1 mouse cellular context compared by ENCODE assay signal in the genomic region with DNA sequence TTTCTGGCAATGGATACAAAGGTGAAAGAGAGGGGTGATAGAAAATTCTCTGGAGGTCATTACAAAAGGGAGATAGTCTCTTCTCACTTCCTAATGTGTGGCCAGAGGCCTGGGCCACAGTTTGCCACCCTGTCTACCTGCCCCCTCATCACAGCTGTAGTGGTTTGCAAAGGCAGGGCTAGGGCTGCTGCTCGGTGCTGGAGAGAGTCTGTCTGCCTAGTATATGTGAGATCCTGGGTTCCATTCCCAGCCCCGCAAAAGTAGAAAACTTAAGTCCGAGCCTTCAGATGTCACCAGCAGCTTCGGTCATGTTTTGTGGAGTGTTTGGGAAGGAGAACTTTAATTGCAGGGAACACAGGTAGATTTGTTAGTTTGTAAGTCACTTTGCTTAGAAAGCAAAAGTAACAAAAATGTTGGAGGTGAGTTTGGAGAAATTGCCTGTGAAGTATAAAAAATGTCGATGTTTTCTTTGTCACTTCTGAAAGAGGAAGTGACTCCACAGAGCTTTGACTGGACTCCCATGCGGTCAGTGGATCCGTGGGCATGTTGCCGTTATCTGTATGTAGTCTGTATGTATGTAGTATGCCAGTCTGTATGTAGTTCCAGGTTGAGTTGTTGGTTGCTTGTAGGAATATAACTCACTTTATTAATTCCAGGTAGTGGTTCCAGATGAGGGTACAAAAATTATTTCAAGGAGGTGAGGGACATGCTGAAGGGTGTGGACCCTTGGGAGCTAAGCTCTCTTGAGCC.
TF ChIP-seq lines count a peak whose summit lies in the region.

No protein-coding gene starts in this region.

TF ChIP-seq in MEL, 35 proteins besides CTCF, POLR2A, EP300 and RAD21 (continued from another document):
- TF ChIP-seq E2F4 (IDR thresholded peaks at IDR 0.05; ENCODE audit: borderline replicate concordance, low read depth, low read length): no peak
- TF ChIP-seq GATA1 (IDR thresholded peaks at IDR 0.05; ENCODE audit: low read depth, low read length): peak; percentile 57
- TF ChIP-seq CHD1 (IDR thresholded peaks at IDR 0.05; ENCODE audit: low read depth, low read length): 0 out of 2 replicates have a peak, but pooled peaks have one; percentile 66
- TF ChIP-seq ZKSCAN1 (IDR thresholded peaks at IDR 0.05; ENCODE audit: low read depth, low read length): no peak
